Mouse (Mus musculus) heart, postnatal 14 days (tissue): ENCODE results near the gene Camk2b. TPM values are rescaled to one million over a fixed set of nuclear protein-coding genes. Genes with fewer than 3 reads are reported as not detected.
"Not testable (repeated sequence)": the region's sequence is repeated elsewhere in the genome, so short reads cannot be mapped to it uniquely, and the experiment has no call there.

Source experiments
- DNase-seq, 2 experiments: peaks; one replicate each; pipeline ENCODE4 v3.0.0; 2021 to 2022
- intact Hi-C: fragments of 180-260 bp; cut with DNase I; formaldehyde crosslinking; loops from one replicate; pipeline ENCODE4 v1.15.1; 2025
- long read RNA-seq, 2 experiments: library from polyadenylated mRNA; stranded (forward); transcript quantifications; one replicate each; pipeline ENCODE4 v2.0.0; 2021
- total RNA-seq, 2 experiments: library from RNA; stranded (reverse); gene quantifications; 2 replicates each; pipeline ENCODE4 v1.2.3; 2021

The Camk2b gene
- total RNA-seq: 1 to 10 TPM; 8.6 TPM
- long read RNA-seq, experiment 1, partial matches to known transcripts: 1 of 10 reads
- long read RNA-seq, experiment 1, other reads (novel, unspliced or antisense): 9 of 10 reads
- long read RNA-seq, experiment 2, partial matches to known transcripts: 1 of 4 reads
- long read RNA-seq, experiment 2, other reads (novel, unspliced or antisense): 3 of 4 reads

GRCm38 (mm10) chr11:6066176-6066575 lies at the start of gene Camk2b:
Camk2b (minus strand) TSS chr11:6066362.
- intact Hi-C loops: no loop called here
- DNase-seq: no peak

GRCm38 (mm10) chr11:6111734-6112484 lies 45.7 kb upstream of the Camk2b start:
- no peak for DNase-seq
- intact Hi-C loops: no loop called here

GRCm38 (mm10) chr11:6109990-6110389 lies 43.8 kb upstream of the Camk2b start:
- intact Hi-C loops: no loop called here
- DNase-seq: no peak

GRCm38 (mm10) chr11:6108296-6108695 lies 42.1 kb upstream of the Camk2b start:
- intact Hi-C loops: no loop called here
- DNase-seq: no peak

GRCm38 (mm10) chr11:6107722-6108121 lies 41.6 kb upstream of the Camk2b start:
- intact Hi-C loops: no loop called here
- no peak for DNase-seq

- DNase-seq: no peak
- intact Hi-C loops: no loop called here
Observed at GRCm38 (mm10) chr11:6104734-6105133, 38.6 kb upstream of the Camk2b start.

- DNase-seq, intact Hi-C loops: not testable (repeated sequence)
Observed at GRCm38 (mm10) chr11:6096637-6097036, 30.5 kb upstream of the Camk2b start.

- no peak for DNase-seq
- intact Hi-C loops: no loop called here
Observed at GRCm38 (mm10) chr11:6086991-6087390, 20.8 kb upstream of the Camk2b start.

GRCm38 (mm10) chr11:6078737-6079136 lies 12.6 kb upstream of the Camk2b start:
- intact Hi-C loops: no loop called here
- no peak for DNase-seq

GRCm38 (mm10) chr11:6075618-6076066 lies 9.5 kb upstream of the Camk2b start:
- intact Hi-C loops: no loop called here
- peak in 1 of 2 experiments; percentile 16 for DNase-seq

- no peak for DNase-seq
- intact Hi-C loops: no loop called here
Observed at GRCm38 (mm10) chr11:6068181-6068957, 2.2 kb upstream of the Camk2b start.

- intact Hi-C loops: no loop called here
- no peak for DNase-seq
Observed at GRCm38 (mm10) chr11:6067160-6067559, 998 bp upstream of the Camk2b start.

GRCm38 (mm10) chr11:6065551-6066121 lies 526 bp downstream of the Camk2b start:
- DNase-seq: peak; percentile 22 to 29
- intact Hi-C loops: no loop called here

GRCm38 (mm10) chr11:6065046-6065521 lies 1.1 kb downstream of the Camk2b start:
- intact Hi-C loops: no loop called here
- no peak for DNase-seq

- intact Hi-C loops: no loop called here
- DNase-seq: no peak
Observed at GRCm38 (mm10) chr11:6064215-6065045, 1.7 kb downstream of the Camk2b start.

- no peak for DNase-seq
- intact Hi-C loops: no loop called here
Observed at GRCm38 (mm10) chr11:6063501-6064214, 2.5 kb downstream of the Camk2b start.

- intact Hi-C loops: no loop called here
- no peak for DNase-seq
Observed at GRCm38 (mm10) chr11:6063065-6063464, 3.1 kb downstream of the Camk2b start.

- no peak for DNase-seq
- intact Hi-C loops: no loop called here
Observed at GRCm38 (mm10) chr11:6062329-6062728, 3.8 kb downstream of the Camk2b start.

GRCm38 (mm10) chr11:6061891-6062290 lies 4.3 kb downstream of the Camk2b start:
- intact Hi-C loops: no loop called here
- no peak for DNase-seq
